Mouse (Mus musculus): ENCODE data around the gene Ky.
A peak's percentile ranks its signal among the peaks of the same experiment; 100 is the strongest.

Gene Ky

GRCm38 (mm10) chr9:102502015-102502633 lies 3.4 kb upstream of the Ky start:
- DNase-seq (ENCODE audit: low spot score in 2 of 2) = no peak

- no peak for DNase-seq (ENCODE audit: low spot score in 2 of 2)
Observed at GRCm38 (mm10) chr9:102504716-102505378, 703 bp upstream of the Ky start.

- no peak for DNase-seq (ENCODE audit: low spot score in 2 of 2)
Observed at GRCm38 (mm10) chr9:102508315-102508714, 2.8 kb downstream of the Ky start.

GRCm38 (mm10) chr9:102511423-102511822 lies 5.9 kb downstream of the Ky start:
- DNase-seq (ENCODE audit: low spot score in 2 of 2) = peak in 1 of 2 experiments; percentile 30

GRCm38 (mm10) chr9:102513578-102513977 lies 8.0 kb downstream of the Ky start:
- no peak for DNase-seq (ENCODE audit: low spot score in 2 of 2)

GRCm38 (mm10) chr9:102518443-102518842 lies 12.9 kb downstream of the Ky start:
- DNase-seq (ENCODE audit: low spot score in 2 of 2) = no peak

- DNase-seq (ENCODE audit: low spot score in 2 of 2) = no peak
Observed at GRCm38 (mm10) chr9:102521396-102521795, 15.8 kb downstream of the Ky start.

- no peak for DNase-seq (ENCODE audit: low spot score in 2 of 2)
Observed at GRCm38 (mm10) chr9:102528106-102528505, 22.6 kb downstream of the Ky start.

GRCm38 (mm10) chr9:102528561-102528960 lies 23.0 kb downstream of the Ky start:
- DNase-seq (ENCODE audit: low spot score in 2 of 2) = no peak

GRCm38 (mm10) chr9:102529008-102529407 lies 23.5 kb downstream of the Ky start:
- no peak for DNase-seq (ENCODE audit: low spot score in 2 of 2)

- no peak for DNase-seq (ENCODE audit: low spot score in 2 of 2)
Observed at GRCm38 (mm10) chr9:102531051-102531892, 25.7 kb downstream of the Ky start.

- DNase-seq (ENCODE audit: low spot score in 2 of 2) = no peak
Observed at GRCm38 (mm10) chr9:102536968-102537367, 31.4 kb downstream of the Ky start.

- no peak for DNase-seq (ENCODE audit: low spot score in 2 of 2)
Observed at GRCm38 (mm10) chr9:102539699-102540098, 34.1 kb downstream of the Ky start.

- no peak for DNase-seq (ENCODE audit: low spot score in 2 of 2)
Observed at GRCm38 (mm10) chr9:102541666-102542065, 36.1 kb downstream of the Ky start.

GRCm38 (mm10) chr9:102542540-102542939 lies 37.0 kb downstream of the Ky start:
- no peak for DNase-seq (ENCODE audit: low spot score in 2 of 2)

- no peak for DNase-seq (ENCODE audit: low spot score in 2 of 2)
Observed at GRCm38 (mm10) chr9:102543761-102544115, 38.2 kb downstream of the Ky start.

- no peak for DNase-seq (ENCODE audit: low spot score in 2 of 2)
Observed at GRCm38 (mm10) chr9:102544116-102544772, 38.7 kb downstream of the Ky start.

- DNase-seq (ENCODE audit: low spot score in 2 of 2) = peak; percentile 92
Observed at GRCm38 (mm10) chr9:102544773-102545366, 39.3 kb downstream of the Ky start.

GRCm38 (mm10) chr9:102545406-102546255 lies 40.1 kb downstream of the Ky start:
- DNase-seq (ENCODE audit: low spot score in 2 of 2) = peak in 1 of 2 experiments; percentile 19

- no peak for DNase-seq (ENCODE audit: low spot score in 2 of 2)
Observed at GRCm38 (mm10) chr9:102546256-102547027, 40.9 kb downstream of the Ky start.

Data from frontal cortex, postnatal 36 days (tissue).